Mouse (Mus musculus) thymus, adult 2 months (tissue): Measurements from ENCODE around the gene Rab24. TPM values are rescaled to one million over a fixed set of nuclear protein-coding genes. Genes with fewer than 3 reads are reported as not detected.

Experiments
- DNase-seq: peaks from one replicate; pipeline ENCODE4 v3.0.0; 2021
- H3K27ac ChIP-seq: fragments of 200-500 bp; 2 replicates; pipeline ENCODE4 v1.5.1; 2012; ENCODE audit warnings: low read length, control low read depth; ENCODE audit not compliant: control insufficient read depth, insufficient read depth
- H3K27me3 ChIP-seq: fragments of 200-500 bp; 2 replicates; pipeline ENCODE4 v1.6.1; 2012; ENCODE audit warnings: mild to moderate bottlenecking, low read length, moderate library complexity, mixed read lengths; ENCODE audit not compliant: control insufficient read depth, insufficient read depth
- H3K36me3 ChIP-seq: fragments of 200-500 bp; 2 replicates; pipeline ENCODE4 v1.6.1; 2012; ENCODE audit warnings: mild to moderate bottlenecking, low read length, moderate library complexity; ENCODE audit not compliant: control insufficient read depth, insufficient read depth
- H3K4me1 ChIP-seq: fragments of 200-500 bp; replicated peaks from 2 replicates; pipeline ENCODE4 v1.6.1; 2012; ENCODE audit warnings: low read length; ENCODE audit not compliant: control insufficient read depth, insufficient read depth
- H3K4me3 ChIP-seq: fragments of 200-500 bp; 2 replicates; pipeline ENCODE4 v1.5.1; 2012; ENCODE audit warnings: mild to moderate bottlenecking, low read length, control low read depth, moderate library complexity; ENCODE audit not compliant: control insufficient read depth, insufficient read depth
- CTCF ChIP-seq: fragments of 200-500 bp; IDR thresholded peaks from 2 replicates; pipeline ENCODE4 v1.5.1; 2012; ENCODE audit warnings: mild to moderate bottlenecking, control low read depth, low read length, moderate library complexity, borderline replicate concordance; ENCODE audit not compliant: control insufficient read depth, poor library complexity, insufficient read depth; ENCODE audit errors: extremely low read depth
- POLR2A ChIP-seq: fragments of 200-500 bp; IDR thresholded peaks from 2 replicates; pipeline ENCODE4 v1.6.1; 2012; ENCODE audit warnings: mild to moderate bottlenecking, low read length, control low read depth, moderate library complexity; ENCODE audit not compliant: control insufficient read depth, poor library complexity, insufficient read depth; ENCODE audit errors: extremely low read depth
- WGBS: fragments of 180-500 bp; shearing (Covaris S2); methylation state at CpG from one replicate; pipeline ENCODE4 v1.1.7; 2018; 5-methylcytosine and 5-hydroxymethylcytosine counted together
- polyA plus RNA-seq: library from polyadenylated mRNA; depleted of rRNA; stranded (reverse); fragments of >200 nt; gene quantifications from 2 replicates; pipeline ENCODE4 v1.2.3, GENCODE M21; 2012

The Rab24 gene
- polyA plus RNA-seq, 1 experiment: 119 TPM

DNA sequence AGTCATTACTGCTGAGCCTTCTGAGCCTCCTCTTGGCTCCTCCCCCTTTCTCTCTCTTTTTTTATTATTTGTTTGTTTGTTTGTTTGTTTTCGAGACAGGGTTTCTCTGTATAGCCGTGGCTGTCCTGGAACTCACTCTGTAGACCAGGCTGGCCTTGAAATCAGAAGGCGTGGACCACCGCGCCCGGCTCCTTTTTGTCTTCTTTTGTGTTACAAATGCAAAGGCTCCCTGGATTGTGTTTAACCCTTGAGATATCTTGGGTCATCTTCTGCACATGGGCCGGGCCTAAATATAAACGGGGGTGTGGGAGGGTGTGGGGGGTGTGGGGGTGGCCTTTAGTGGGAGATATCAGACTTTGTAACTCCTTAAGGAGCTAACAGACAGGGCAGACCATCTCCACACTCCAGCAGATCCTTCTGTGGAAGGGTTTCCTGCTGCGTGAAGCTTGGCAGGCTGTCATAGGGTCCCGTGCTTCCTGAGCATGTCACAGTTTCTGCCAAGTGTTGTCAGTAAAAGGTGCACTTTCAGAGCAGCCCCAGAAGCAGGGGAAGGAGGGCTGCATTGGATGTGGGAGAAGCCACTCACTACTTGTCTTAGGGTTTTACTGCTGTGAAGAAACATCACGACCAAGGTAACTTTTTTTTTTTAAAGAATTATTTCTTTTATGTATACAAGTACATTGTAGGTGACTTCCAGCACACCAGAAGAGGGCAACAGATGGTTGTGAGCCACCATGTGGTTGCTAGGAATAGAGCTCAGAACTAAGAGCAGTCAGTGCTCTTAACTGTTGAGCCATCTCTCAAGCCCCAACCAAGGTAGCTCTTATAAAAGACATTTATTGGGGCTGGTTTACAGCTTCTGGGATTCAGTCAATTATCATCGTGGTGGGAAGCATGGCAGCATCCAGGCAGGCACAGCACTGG is 16.6 kb upstream of the Rab24 start:
- Histone ChIP-seq H3K36me3 (no peaks in the 10 kb centered on the region), H3K4me3 (no peak overlapping the region), H3K27ac (no peak overlapping the region), H3K27me3 (no peaks in the 10 kb centered on the region), H3K4me1 (no peaks in the 10 kb centered on the region; the same call in 1 of the 2 replicates)
- no peak for DNase-seq
- WGBS: 85% methylated on average over 12 of the region's 12 CpGs
- TF ChIP-seq CTCF (no peak), POLR2A (no peak)

DNA sequence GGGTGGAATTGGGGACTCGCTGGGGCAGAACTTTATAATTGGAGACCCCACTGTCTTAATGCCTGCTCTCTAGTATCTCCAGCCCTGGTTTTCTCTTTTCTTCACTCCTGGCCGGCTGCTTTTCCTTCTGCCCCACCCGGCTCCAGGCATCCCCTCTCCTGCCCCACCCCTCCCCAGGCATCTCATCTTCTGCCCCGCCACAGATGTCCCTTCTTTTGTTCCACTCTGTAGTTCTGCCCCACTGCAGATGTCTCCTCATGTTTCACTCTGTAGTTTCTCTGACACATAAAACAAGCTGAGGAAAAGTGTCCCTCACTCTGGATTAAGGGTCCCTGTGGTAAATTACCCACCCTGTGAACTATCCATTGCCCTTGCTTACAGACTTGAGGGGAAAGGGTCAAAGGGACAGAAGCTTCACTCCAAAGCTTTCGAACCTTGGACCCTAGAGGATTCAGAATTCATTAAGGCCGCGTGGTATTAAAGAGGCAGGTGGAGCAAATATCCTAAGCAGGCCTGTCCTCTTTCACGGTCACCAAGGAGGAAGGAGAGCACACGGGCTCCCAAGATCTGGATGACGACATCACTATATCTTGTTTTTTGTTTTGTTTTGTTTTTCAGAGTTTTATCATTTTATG is 15.7 kb upstream of the Rab24 start:
- TF ChIP-seq POLR2A: no peak
- TF ChIP-seq CTCF: no peak
- H3K36me3 ChIP-seq: no peaks in the 10 kb centered on the region
- H3K4me3 ChIP-seq: no peak overlapping the region
- H3K4me1 ChIP-seq: no peaks in the 10 kb centered on the region; the same call in 1 of the 2 replicates
- DNase-seq: no peak
- H3K27me3 ChIP-seq: no peaks in the 10 kb centered on the region
- H3K27ac ChIP-seq: no peak overlapping the region
- 93% methylated on average over 8 of the region's 10 CpGs for WGBS

DNA sequence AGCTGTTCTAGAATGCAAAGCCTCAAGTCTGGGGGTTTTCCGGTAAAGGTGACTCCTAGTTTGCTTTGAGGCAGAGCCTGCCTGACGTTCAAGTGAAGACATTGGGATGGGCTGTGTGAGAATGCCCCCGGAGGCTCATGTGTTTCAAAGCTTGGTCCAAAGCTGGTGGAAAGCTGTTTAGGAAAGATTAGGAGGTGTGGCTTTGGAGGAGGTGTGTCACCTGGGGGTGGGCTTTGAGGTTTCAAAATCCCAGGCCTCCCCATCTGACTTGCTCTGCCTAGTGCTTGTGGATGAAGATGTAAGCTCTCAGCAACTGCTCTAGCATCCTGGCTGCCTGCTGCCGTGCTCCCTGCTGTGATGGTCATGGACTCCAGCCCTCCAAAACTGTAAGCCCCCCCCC is 14.0 kb upstream of the Rab24 start:
- H3K27me3 ChIP-seq: no peaks in the 10 kb centered on the region
- peaks cover 3% of the 10 kb centered on the region for H3K4me1 ChIP-seq
- TF ChIP-seq POLR2A (no peak), CTCF (no peak)
- H3K27ac ChIP-seq: no peak overlapping the region
- H3K4me3 ChIP-seq: no peak overlapping the region
- WGBS: 94% methylated on average over 4 of the region's 4 CpGs
- DNase-seq: no peak
- H3K36me3 ChIP-seq: no peaks in the 10 kb centered on the region

- Histone ChIP-seq H3K36me3 (no peaks in the 10 kb centered on the region), H3K4me1 (peaks cover 25% of the 10 kb centered on the region), H3K27me3 (no peaks in the 10 kb centered on the region), H3K4me3 (no peak overlapping the region), H3K27ac (no peak overlapping the region)
- no peak for DNase-seq
- 96% methylated on average over 3 of the region's 3 CpGs for WGBS
- TF ChIP-seq CTCF (no peak), POLR2A (no peak)
Observed at GRCm38 (mm10) chr13:55332331-55332730, 10.6 kb upstream of the Rab24 start.

- Histone ChIP-seq H3K4me1 (peaks cover 30% of the 10 kb centered on the region), H3K4me3 (peak overlapping the region; percentile 62), H3K27me3 (no peaks in the 10 kb centered on the region), H3K36me3 (peaks cover 2% of the 10 kb centered on the region; the same call in 1 of the 2 replicates), H3K27ac (no peak overlapping the region)
- TF ChIP-seq POLR2A: no peak
- no peak for TF ChIP-seq CTCF
- no peak for DNase-seq
- WGBS: 78% methylated on average over 14 of the region's 14 CpGs
Observed at GRCm38 (mm10) chr13:55330567-55331400, 9.0 kb upstream of the Rab24 start.
